Mouse (Mus musculus): ENCODE measurements around the gene Arhgap45. TPM values are rescaled to one million over a fixed set of nuclear protein-coding genes. Genes with fewer than 3 reads are reported as not detected.
A peak's percentile ranks its signal among the peaks of the same experiment; 100 is the strongest.

Gene Arhgap45
- polyA plus RNA-seq, 1 experiment = 6.6 TPM

DNA sequence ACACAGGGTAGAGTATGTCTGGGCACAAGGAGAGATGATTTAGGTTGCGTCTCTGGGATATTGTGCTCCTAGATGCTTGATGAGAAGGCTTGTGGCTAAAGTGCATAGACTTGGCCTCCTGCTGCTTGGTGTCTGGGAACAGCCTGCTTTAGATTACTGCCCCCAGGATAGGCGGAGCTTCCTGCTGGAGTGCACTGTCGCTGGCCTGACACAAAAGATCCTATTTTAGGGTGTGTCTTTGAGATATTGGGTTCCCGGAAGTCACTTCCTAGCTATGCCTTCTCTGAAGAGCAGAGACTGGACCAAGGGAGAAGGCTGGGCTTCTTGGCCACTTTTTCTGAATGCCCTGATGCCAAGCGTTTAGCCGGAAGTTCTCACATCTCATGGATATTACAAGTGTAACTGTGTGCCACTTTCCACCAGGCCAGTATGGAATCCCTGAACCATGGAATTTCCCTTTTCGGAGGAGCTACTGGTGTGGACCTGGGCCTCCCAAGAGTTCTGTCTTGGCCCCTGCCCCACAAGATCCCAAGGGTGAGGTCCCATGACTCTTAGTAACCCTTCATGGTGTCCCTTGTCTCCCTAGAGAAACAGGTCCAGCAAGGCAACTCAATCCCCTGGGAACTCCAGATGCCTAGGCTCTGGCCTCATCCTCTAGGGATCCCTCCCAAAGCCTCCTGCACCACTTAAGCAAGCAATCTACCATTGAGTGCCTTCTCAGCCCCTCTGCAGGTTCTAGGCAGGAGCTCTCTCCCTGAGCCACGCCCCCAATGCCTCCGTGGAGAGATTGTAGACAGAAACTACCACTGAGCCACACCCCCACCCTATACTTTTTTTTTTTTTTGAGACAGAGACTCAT is 12.8 kb upstream of the Arhgap45 start:
- no peak overlapping the region for H3K27ac ChIP-seq (ENCODE audit: insufficient read depth, low read length)
- TF ChIP-seq CTCF (IDR thresholded peaks at IDR 0.05; ENCODE audit: extremely low read depth, insufficient read depth, low read length) (no peak), POLR2A (IDR thresholded peaks at IDR 0.05; ENCODE audit: extremely low read depth, insufficient read depth, low read length) (no peak)
- no peak overlapping the region for H3K4me3 ChIP-seq (ENCODE audit: insufficient read depth, low read length)
- H3K4me1 ChIP-seq (ENCODE audit: control insufficient read depth, insufficient read depth, low read length) = no peaks in the 10 kb centered on the region

DNA sequence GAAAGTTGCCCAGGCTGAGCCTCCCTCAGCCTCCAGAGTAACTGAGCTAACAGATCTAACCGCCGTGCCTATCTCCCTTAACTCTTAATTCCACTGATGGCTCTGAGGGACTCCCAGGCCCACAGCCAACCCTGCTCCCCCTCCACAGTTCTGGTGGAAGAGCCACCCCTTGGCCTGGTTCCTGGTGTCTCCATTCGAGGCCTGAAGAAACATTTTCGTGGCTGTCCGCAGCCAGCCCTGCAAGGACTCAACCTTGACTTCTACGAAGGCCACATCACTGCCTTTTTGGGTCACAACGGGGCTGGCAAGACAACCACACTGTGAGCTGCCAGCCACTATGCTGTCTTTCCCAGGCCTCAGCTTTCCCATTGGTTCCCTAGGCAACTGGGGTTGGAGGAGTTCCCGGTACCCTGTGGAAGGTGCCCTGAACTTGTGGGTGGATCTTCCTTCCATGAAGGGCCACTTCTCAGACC is 12.2 kb upstream of the Arhgap45 start:
- TF ChIP-seq CTCF (IDR thresholded peaks at IDR 0.05; ENCODE audit: extremely low read depth, insufficient read depth, low read length) = no peak
- no peak for TF ChIP-seq POLR2A (IDR thresholded peaks at IDR 0.05; ENCODE audit: extremely low read depth, insufficient read depth, low read length)
- Histone ChIP-seq H3K4me1 (ENCODE audit: control insufficient read depth, insufficient read depth, low read length) (no peaks in the 10 kb centered on the region), H3K27ac (ENCODE audit: insufficient read depth, low read length) (no peak overlapping the region), H3K4me3 (ENCODE audit: insufficient read depth, low read length) (no peak overlapping the region)

DNA sequence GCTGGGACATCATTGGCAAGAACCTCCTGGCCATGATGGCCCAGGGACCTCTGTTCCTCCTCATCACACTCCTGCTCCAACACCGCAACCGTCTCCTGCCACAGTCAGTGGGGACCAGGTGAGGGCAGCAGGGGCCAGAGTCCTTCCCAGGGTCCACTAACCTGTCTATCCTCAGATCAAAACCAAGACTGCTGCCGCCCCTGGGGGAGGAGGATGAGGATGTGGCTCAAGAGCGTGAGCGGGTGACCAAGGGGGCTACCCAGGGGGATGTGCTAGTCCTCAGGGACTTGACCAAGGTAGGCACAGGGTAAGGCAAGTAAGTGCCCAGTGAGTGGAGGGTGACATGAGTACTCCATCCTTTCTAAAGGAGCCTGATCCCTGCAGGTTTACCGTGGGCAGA is 4.7 kb upstream of the Arhgap45 start:
- Histone ChIP-seq H3K4me3 (ENCODE audit: insufficient read depth, low read length) (no peak overlapping the region), H3K27ac (ENCODE audit: insufficient read depth, low read length) (no peak overlapping the region), H3K4me1 (ENCODE audit: control insufficient read depth, insufficient read depth, low read length) (no peaks in the 10 kb centered on the region)
- TF ChIP-seq CTCF (IDR thresholded peaks at IDR 0.05; ENCODE audit: extremely low read depth, insufficient read depth, low read length) = no peak
- no peak for TF ChIP-seq POLR2A (IDR thresholded peaks at IDR 0.05; ENCODE audit: extremely low read depth, insufficient read depth, low read length)

DNA sequence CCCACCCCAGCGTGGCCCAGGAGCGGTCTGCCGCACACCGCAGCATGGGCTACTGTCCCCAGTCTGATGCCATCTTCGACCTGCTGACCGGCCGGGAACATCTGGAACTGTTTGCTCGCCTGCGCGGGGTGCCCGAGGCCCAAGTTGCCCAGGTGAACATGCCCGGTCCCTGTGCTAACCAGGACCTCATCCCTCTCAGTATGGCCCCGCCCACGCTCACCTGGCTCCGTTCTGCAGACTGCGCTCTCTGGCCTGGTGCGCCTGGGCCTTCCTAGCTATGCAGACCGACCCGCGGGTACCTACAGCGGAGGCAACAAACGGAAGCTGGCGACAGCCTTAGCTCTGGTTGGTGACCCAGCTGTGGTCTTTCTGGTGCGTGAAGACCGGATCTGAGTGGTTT is 2.8 kb upstream of the Arhgap45 start:
- Histone ChIP-seq H3K4me3 (ENCODE audit: insufficient read depth, low read length) (no peak overlapping the region), H3K27ac (ENCODE audit: insufficient read depth, low read length) (no peak overlapping the region), H3K4me1 (ENCODE audit: control insufficient read depth, insufficient read depth, low read length) (no peaks in the 10 kb centered on the region)
- no peak for TF ChIP-seq POLR2A (IDR thresholded peaks at IDR 0.05; ENCODE audit: extremely low read depth, insufficient read depth, low read length)
- TF ChIP-seq CTCF (IDR thresholded peaks at IDR 0.05; ENCODE audit: extremely low read depth, insufficient read depth, low read length) = no peak

DNA sequence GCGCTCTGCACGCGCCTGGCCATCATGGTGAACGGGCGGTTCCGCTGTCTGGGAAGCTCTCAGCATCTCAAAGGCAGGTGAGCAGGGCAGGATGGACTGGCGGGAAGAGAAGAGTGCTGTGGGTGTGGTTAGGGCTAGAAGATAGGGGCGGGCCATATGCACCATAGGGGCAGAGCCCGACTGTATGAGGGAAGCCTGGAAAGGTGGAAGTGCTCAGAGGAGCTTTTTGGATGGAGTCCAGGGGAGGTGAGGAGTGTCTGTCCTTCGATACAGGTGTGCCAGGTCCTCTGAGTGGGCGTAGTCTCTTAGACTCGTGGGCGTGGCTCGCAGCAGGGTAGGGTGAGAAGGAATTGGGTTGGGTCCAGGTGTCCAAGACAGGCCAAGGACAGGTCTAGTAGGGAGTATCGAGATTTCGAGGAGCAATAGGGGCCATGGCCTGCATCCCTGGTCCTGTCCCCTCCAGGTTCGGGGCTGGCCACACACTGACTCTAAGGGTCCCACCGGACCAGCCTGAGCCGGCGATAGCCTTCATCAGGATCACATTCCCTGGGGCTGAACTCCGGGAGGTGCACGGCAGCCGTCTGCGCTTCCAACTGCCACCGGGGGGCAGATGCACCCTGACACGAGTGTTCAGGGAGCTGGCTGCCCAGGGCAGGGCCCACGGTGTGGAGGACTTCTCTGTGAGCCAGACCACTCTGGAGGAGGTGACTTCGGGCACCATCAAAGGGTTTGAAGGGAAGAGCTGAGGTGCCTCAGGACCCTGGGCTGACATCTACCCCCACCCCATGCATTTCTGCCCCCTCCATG is 1.8 kb upstream of the Arhgap45 start:
- Histone ChIP-seq H3K4me1 (ENCODE audit: control insufficient read depth, insufficient read depth, low read length) (no peaks in the 10 kb centered on the region), H3K4me3 (ENCODE audit: insufficient read depth, low read length) (no peak overlapping the region), H3K27ac (ENCODE audit: insufficient read depth, low read length) (no peak overlapping the region)
- TF ChIP-seq CTCF (IDR thresholded peaks at IDR 0.05; ENCODE audit: extremely low read depth, insufficient read depth, low read length) (no peak), POLR2A (IDR thresholded peaks at IDR 0.05; ENCODE audit: extremely low read depth, insufficient read depth, low read length) (no peak)

DNA sequence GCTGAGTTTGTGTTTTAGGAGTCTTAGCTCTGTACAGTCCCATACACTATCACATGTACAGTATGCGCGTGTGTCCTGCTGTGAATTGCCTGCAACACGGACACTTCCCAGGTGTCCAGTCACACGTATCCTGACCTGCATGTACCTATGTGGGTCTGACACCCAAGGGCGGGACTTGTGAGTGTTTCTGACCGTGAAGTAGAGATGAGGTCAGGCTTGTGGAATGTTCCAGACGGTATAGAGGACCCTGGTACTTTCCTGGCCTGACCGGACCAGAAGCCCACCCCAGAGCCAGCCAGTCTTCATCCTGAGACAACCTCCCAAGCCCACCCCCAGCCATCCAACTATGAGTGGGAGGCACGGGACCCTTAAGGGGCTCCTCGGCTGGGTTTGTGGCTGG is 870 bp upstream of the Arhgap45 start:
- H3K4me3 ChIP-seq (ENCODE audit: insufficient read depth, low read length) = no peak overlapping the region
- no peak overlapping the region for H3K27ac ChIP-seq (ENCODE audit: insufficient read depth, low read length)
- no peaks in the 10 kb centered on the region for H3K4me1 ChIP-seq (ENCODE audit: control insufficient read depth, insufficient read depth, low read length)
- TF ChIP-seq POLR2A (IDR thresholded peaks at IDR 0.05; ENCODE audit: extremely low read depth, insufficient read depth, low read length) = no peak
- TF ChIP-seq CTCF (IDR thresholded peaks at IDR 0.05; ENCODE audit: extremely low read depth, insufficient read depth, low read length) = no peak

DNA sequence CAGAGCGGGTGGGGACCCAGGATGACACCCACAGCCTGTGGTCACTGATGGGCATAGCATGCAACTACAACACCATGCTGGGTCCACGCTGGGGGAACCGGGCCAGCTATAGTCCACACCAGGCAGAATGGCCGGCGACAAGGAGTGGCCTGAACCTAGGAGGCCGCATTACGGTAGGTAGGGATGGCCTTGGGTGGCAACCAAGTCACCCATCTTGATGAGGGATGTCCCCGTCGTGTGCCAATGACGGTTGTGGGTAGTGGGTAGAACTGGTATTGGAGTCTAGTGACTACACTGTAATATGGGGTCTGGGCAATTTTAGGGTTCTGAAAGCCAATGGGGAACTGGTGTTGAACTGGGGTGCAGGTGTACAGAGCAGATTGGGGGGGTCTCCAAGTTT is 478 bp downstream of the Arhgap45 start:
- Histone ChIP-seq H3K4me3 (ENCODE audit: insufficient read depth, low read length) (peak overlapping the region; percentile 28; the same call in 1 of the 2 replicates), H3K4me1 (ENCODE audit: control insufficient read depth, insufficient read depth, low read length) (no peaks in the 10 kb centered on the region), H3K27ac (ENCODE audit: insufficient read depth, low read length) (no peak overlapping the region)
- TF ChIP-seq CTCF (IDR thresholded peaks at IDR 0.05; ENCODE audit: extremely low read depth, insufficient read depth, low read length) (no peak), POLR2A (IDR thresholded peaks at IDR 0.05; ENCODE audit: extremely low read depth, insufficient read depth, low read length) (no peak)

DNA sequence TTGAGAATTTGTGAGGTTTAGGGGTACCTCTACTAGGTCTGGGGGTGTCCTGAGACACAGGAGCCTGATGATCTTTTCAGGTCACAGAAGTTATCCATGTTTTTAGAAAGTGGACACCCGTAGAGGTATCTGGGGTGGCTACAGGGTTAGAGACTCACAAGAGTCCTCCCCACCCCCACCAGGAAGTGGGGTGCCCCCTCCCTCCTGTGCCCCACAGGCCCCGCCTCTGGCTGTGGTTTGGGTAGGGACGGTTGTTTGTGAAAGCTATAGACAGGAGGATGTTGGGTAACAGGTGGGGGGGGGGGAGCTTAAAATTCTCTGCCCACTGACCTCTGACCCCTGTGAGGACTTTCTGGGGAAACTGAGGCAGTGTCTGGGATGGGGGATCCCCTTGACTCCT is 908 bp downstream of the Arhgap45 start:
- H3K27ac ChIP-seq (ENCODE audit: insufficient read depth, low read length) = no peak overlapping the region
- no peaks in the 10 kb centered on the region for H3K4me1 ChIP-seq (ENCODE audit: control insufficient read depth, insufficient read depth, low read length)
- TF ChIP-seq CTCF (IDR thresholded peaks at IDR 0.05; ENCODE audit: extremely low read depth, insufficient read depth, low read length) = no peak
- no peak for TF ChIP-seq POLR2A (IDR thresholded peaks at IDR 0.05; ENCODE audit: extremely low read depth, insufficient read depth, low read length)
- H3K4me3 ChIP-seq (ENCODE audit: insufficient read depth, low read length) = no peak overlapping the region

DNA sequence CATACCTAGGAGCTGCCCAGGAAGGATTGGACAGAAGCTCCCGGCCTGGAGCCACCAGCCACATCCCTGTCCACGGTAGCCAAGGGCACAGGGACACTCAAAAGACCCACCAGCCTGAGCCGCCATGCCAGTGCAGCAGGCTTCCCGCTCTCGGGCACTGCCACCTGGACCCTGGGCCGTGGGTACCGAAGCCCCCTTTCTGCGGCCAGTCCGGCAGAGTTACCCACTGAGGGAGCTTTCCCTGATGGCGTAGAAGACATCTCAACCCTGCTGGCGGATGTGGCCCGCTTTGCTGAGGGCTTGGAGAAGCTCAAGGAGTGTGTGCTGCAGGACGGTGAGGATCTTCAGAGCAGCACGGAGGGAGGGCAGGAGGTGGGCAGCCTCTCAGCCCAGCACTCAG is 1.3 kb downstream of the Arhgap45 start:
- TF ChIP-seq CTCF (IDR thresholded peaks at IDR 0.05; ENCODE audit: extremely low read depth, insufficient read depth, low read length) (no peak), POLR2A (IDR thresholded peaks at IDR 0.05; ENCODE audit: extremely low read depth, insufficient read depth, low read length) (no peak)
- 0 out of 2 replicates have a peak overlapping the region, but pooled peaks have one; percentile 44 for H3K27ac ChIP-seq (ENCODE audit: insufficient read depth, low read length)
- no peak overlapping the region for H3K4me3 ChIP-seq (ENCODE audit: insufficient read depth, low read length)
- H3K4me1 ChIP-seq (ENCODE audit: control insufficient read depth, insufficient read depth, low read length) = no peaks in the 10 kb centered on the region
